Mouse (Mus musculus) right cerebral cortex, adult 18-20 months (tissue): ENCODE data around the gene Focad.
"Not testable (repeated sequence)": the region's sequence is repeated elsewhere in the genome, so short reads cannot be mapped to it uniquely, and the experiment has no call there.

Source experiments
- DNase-seq: peaks from one replicate; pipeline ENCODE4 v3.0.0; 2022; ENCODE audit warnings: mixed read lengths

Focad gene

DNA sequence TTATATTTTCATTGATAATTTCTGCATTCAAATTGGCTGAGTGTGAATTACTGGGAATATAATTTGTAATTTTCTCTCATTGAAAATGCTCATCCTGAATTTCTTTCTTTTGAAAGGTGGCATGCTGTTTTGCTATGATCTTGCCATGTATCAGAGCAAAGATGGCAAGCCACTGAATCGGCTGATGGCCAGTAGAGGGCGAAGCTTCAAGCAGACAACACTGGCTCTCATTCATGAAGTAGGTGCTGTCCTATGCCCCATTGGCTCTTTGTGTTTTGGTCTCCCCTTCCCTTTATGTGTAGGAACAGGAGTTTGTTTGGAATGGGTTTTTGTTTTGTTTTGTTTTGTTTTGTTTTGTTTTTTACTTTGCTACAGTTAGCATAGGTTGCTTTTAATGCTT, 215.2 kb downstream of the Focad start:
- DNase-seq, result no peak

DNA sequence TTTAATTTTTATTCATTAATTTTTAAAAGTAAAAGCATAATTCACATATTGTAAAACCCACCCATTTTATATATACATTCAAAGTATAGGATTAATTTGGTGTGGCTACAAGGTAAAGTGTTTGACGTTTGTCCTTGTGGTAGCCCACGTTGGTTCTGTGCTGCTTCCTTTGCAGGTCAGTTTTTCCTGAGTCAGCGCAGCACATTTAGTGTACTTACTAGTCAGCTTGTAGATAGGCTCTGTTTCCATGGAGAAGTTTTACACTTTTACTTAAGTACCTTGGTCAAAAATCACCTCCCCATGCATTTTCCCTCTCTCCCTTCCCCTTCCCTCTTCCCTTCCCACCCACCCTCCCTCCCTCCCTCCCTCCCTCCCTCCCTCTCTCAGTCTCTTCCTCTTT, 220.5 kb downstream of the Focad start:
- no peak for DNase-seq

DNA sequence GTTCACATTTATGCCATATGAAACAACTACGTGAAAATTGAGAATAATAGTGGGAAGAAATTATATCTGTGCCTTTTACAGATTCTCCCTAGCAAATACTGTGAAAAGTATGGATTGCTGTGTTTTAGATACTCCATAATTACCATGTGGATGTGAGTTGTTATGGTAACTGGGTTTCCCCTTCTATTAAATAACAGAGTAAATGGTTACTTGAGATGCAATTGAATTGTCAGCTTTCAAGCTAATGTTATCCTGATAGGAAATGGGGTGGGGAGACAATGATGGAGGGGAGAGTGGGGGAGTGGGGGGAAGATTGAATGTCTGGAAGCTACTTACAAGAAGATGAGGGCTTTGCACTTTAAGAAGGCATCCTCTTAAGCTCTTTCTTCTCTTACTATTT, 225.6 kb downstream of the Focad start:
- DNase-seq, result no peak

DNA sequence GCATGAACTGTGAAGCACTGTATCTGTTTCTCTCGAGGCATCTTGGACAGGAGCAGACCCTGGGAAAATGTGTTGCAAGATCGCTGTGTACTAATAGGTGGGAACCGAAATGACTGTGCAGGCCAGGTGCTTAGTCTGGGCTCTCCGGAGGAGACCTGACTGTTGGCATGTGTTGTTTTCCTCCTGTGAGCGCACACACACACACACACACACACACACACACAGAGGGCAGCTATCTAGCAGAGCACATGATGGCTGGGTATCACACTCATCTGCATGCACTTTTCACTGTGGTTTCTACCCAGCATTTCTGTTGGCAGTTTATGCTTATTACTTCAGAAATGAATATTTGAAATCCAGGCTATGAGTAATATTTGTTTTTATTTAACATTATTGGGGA, 231.0 kb downstream of the Focad start:
- DNase-seq, result no peak

DNA sequence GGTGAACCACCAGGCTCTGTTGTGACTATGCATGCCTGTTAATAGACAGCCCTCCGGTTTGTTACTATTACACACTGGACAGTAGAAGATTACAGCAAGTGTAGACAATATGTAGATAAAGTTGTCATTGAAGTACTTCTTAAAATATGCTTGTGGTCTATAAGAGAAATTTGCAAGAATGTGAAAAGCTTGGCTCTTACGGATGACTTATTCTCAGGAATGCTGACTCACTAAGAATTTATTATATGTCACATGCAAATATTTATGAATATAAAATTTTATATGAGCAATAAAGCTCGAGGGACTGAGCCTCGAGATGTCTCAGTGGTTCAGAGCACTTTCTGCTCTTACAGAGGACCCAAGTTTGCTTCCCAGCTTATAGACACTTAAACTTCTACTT, 240.1 kb downstream of the Focad start:
- no peak for DNase-seq

DNA sequence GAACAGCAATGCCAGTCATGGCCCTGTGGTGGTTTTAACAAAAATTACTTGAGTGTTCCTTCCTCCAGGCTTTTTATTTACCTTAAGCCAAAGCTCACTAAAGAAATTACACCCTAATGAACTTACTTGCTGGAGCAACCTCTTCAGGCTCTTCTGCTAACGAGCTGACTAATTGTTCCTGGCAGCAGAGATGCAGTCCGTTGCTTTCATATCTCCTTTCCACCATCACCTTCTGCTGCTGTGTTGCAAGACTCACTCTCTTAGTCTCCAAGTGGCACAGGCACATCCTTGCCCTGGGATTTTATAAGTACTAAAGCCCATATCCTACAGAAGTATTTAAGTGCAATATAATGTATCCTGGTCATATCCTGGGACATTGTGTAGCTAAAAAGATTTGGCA, 242.3 kb downstream of the Focad start:
- no peak for DNase-seq

DNA sequence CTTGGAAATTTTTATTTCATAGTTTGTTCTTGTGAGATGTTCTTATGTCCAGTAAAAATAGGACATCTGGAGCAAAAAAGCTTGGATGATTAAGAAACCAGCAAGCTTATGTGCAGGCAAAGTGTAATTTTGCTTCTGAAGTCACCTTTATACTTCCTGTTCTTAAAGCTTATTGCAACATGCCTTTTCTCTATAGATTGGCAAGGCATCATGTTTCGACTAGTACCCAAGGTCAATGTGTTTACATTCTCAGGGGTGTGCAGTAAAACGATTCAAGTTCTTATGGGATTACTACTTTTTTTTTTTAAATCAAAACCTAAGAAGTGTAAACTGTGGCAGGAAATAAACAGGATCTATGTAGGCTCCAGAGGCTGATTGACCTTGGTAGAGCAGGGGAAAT, 242.9 kb downstream of the Focad start:
- no peak for DNase-seq

DNA sequence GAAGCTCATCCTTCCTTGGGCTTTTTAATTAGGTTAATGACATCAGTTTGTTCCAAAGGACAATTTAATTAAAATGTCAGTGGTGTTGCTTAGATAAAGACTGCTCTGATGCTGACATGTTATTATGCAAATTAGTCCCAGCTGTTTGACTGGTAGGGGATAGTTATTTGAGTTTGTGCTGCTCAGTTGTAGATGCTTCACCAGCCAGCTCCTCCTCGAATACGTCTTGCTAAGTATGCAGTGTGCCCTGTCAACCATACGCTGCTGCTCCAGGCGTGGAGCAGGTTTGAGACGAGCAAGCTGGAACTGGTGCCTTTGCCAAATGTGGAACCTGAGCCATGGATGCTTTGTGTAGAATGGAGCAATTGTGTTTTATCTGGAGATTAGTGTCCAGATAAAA, 243.7 kb downstream of the Focad start:
- no peak for DNase-seq

DNA sequence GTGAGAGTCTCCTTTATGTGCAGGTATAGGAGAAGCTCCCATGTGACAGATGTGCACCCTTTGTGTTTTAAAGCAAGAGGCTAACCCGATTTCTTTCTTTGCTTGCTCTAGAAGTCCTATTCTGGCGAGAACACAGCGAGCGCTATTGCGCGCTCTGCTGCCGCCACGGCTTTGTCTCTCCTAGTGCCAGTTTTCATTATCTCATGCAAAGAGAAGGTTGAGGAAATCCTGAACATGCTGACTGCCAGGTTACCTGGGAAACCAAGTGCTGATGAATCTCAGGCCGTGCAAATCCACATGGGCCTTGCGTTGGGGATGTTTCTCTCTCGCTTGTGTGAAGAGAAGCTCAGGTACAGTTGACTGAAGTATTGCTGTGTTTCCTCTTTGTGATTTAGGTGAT, 250.0 kb downstream of the Focad start:
- DNase-seq, result peak; percentile 33

DNA sequence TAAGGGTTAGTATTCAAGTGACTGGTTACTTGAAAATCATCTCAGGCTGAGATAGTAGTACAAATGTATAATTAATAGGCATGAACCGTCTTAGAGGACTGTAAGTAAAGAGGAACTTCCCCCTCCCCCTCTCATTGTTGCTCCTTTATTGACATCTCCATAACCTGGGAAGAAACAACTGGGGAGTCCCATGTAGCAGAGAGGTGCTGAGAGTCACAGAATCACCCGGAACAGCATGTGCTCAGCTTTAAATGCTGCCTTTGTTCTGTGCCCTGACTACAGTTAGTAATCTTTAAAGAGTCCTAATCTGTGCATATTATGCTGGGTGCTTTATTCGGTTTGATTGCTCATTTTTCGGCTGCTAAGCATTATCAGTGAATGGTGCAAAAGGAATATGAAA, 250.6 kb downstream of the Focad start:
- no peak for DNase-seq

DNA sequence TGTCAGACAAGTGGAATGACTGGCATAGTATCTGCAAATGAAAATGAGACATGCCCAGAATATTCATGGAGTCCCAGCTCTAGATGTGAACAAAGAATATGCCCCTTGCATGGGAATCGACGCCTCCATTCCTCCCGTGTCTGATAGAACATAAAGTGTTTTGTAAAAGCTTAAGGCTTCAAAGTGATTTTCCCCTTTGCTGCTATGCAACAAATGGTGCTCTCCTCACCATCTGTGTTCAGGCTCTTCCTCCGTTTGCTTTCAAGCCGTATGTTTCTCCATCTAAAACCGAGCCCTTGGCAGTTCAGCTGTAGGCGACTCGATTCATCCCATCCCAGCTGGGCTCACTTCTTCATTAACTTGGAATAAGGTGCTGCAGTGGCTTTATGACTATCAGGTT, 251.5 kb downstream of the Focad start:
- DNase-seq, result peak; percentile 32

DNA sequence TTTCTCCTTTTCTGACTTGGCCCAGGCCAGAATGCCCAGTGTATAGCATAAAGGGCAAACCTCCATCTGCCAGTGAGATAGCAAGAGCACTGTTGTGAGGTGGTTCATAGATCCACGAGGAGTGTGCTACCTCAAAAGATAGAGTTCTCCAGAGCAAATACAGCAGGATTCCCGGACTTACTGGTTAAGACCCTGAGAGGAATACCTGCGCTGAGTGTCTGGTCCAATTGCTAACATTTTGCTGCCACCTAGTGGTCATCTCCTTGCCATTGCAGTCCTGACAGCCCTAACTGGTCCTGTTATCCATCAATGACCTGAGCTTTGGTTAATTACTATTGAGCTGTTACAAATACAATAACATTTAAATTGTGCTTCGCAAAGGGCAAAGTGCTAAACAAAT, 256.5 kb downstream of the Focad start:
- peak; percentile 66 for DNase-seq

DNA sequence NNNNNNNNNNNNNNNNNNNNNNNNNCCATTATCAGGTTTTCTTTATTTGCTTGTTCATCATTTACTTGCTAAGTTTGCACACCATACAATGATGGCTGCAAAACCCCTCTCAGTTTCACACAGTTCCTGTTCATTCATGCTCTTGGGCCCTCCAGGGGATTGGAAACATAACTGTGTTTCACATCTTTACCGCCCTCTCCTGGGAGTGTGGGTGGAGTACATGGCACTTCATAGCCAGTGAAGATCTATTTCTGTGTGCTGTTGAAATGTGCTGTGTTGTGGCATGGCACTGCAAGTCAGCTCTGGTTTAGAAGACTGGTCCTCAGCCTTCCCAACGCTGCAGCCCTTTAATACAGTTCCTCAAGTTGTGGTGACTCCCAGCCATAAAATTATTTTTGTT, 262.2 kb downstream of the Focad start:
- DNase-seq, result peak; percentile 41

DNA sequence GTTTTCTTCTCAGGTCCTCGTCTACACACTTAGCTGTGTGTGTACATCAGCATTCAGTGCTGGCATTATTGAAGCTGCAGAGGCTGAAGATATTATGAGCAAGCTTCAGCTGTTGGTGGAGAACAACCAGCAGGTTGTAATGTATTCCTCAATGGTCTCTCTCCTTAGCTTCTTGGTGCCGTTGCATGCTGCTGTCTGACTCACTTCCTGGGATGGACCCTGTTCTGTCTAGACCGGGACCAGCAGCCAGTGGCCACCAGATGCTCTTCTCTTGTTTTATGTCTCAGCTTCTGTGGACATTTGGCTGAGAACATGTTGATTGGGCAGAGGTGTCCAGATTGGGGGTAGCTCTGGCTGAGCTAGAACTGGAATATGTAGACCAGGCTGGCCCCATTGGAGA, 263.0 kb downstream of the Focad start:
- DNase-seq, result peak; percentile 21

DNA sequence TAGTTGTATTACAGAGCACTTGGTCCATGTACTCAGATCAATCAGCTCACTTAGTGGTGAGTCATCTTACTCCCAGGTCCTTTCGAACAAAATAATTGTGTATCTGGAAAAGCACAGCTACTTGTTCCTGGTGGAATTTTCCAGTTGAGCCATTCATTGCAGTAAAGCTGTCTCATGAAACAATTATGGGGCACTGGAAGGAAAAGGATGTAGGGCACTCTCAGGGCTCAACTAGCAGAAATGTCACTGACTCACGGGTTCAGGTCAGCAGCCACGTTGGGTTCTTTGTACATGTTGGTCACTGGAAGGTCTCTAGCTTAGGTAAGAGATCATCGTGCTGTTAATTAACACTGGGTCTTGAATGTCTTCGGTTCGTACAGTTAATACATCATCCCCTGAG, 275.5 kb downstream of the Focad start:
- DNase-seq, result no peak

DNA sequence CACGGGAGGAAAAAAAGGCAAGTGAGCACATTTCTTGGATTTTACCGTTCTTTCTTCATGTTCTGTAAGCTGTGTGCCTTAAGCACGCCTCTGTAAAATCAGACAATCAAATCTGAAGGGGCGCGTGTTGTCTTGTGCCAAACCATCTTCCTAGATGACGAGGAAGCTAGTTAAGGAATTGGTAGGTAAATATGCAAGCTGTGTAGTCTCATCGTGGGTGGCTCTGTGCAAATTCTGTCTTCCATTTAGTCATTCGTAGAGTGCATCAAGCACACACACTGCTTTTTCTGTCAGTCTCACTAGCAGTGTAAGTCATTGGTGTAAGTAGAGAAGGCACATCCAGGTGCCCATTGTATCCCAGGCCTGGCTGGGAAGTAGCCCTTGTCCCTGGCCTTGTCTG, 276.4 kb downstream of the Focad start:
- DNase-seq, result peak; percentile 22

DNA sequence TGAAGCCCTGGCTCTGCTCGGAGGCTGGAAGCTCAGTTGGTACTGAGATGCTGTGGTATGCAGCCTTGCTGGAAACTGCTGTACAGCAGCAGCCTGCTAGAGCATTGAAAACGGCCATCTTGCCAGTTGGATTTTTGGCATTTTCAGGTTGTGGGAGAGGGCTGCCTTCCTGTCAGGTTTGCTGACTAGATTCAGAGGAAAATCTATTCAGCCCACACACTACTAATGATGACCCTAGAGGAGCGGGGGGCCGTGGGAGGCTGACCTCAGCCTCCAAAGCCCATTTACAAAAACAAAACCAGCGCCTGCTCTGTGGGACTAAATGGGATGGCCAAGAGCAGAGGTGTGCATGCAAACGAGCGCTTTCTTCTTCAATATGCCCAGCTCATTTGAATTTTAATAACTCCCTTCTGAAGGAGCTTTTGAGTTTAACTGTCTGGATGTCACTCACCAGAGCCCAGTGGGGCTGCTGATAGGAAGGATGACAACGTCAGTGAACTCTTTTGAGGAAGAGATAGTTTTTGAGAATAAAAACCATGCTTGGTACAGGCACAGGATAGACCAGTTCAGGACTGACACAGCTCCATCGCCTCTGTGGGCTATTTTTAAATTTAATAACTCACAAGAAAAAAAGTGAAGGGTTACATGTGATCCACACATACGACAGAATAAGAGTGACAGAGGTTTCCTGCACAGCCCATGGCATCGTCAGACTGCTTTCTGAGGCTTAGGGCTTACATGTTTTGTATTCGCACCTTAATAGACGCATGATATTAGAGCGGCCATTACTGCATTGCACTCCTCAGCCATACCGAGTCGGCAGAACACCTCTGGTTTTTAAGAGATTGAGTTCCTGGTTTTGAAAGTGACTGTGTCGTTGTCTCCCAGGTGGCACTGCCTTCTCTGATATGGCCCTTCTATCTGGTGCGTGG, 278.1 kb downstream of the Focad start:
- DNase-seq, result no peak

DNA sequence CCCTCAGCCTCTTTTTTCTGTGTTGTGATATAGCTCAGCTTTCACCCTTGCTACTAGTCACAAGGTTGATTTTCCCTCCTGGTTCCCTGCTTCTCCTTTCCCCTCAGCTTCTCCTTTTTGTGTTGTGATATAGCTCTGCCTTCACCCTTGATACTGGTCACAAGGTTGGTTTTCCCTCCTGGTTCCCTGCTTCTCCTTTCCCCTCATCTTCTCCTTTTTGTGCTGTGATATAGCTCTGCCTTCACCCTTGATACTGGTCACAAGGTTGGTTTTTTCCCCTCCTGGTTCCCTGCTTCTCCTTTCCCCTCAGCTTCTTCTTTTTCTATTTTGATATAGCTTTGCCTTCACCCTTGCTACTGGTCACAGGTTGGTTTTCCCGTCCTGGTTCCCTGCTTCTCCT, 295.6 kb downstream of the Focad start:
- DNase-seq, result no peak

DNA sequence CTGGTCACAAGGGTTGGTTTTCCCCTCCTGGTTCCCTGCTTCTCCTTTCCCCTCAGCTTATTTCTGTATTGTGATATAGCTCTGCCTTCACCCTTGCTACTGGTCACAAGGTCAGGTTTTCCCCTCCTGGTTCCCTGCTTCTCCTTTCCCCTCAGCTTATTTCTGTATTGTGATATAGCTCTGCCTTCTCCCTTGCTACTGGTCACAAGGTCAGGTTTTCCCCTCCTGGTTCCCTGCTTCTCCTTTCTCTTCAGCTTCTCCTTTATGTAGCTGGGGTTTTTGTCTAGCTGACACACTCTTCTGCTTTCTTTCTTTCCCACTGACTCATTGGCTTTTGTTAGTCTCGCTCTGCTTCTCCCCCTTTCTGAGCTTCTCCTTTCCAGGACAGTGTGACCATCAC, 296.2 kb downstream of the Focad start:
- not testable (repeated sequence) for DNase-seq

DNA sequence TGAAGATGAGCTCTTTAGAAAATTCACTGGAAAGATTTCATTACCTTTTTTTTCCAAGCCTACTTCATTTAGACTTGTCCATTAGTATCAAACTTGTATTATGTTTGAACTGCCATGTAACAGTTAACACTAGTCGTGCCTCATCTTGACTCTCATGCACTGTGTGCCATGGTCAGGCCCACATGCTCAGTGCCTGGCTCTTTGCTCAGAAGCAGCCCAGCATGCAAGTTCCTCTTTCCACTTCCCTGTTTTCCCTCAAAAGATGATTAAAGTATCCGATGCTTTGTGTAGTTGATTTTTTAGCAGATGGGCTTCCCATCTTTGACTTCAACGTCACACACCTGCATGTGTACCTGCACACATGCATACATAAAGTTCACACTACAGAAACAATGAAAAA, 301.3 kb downstream of the Focad start:
- no peak for DNase-seq

DNA sequence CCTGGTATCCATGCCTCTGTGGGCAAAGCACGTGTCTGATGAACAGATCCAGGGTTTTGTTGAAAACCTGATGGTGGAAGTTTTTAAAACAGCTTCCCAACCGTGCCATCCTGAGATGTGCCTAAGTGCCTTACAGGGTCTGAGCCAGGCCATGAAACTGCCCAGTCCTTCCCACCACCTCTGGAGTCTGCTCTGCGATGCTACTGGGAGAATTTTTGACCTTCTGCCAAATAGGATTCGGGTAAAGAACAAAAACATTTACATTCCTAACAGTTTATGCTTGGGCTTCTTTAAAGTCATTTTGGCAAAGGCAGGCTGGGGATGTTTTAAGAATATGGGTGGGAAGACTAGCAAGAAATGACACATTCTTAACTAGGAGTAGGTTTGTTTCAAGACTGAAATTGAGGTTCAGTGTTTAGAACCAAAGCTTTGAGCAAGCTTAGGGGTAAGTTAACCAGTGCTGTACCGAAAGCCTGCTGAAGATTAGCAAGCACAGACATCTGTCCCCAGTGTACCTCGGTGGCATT, 302.6 kb downstream of the Focad start:
- no peak for DNase-seq

DNA sequence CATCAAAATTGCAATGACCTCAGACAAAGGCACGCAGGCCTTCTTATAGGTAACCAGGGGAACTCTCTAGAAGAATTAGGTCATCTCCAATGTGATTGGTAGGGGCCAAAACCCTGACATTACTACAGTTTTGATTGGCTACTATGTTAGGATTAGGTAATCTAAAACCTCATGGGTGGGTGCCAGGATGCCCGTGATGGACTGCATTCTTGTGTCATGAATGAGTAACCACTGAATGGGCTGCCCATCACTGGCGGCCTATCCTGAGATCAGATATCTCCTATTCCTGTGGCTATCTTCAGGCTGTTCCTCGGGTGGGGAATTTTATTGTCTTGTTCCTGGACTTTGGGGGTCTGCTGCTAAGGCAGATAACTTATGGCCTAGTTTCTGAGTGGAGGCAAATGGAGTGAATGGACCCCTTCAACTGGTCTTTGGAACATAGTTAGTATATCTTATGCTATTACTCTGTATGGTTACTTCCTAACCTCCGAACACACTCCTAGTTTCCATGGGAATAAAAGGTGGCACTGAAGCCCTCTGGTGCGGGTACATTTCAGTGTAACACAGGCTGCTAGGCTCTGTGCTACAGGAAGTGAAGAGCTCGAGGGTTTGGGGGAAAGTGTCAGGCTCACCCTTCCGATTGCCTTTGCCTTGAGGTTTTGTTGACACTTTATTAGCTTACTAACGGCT, 306.0 kb downstream of the Focad start:
- no peak for DNase-seq

DNA sequence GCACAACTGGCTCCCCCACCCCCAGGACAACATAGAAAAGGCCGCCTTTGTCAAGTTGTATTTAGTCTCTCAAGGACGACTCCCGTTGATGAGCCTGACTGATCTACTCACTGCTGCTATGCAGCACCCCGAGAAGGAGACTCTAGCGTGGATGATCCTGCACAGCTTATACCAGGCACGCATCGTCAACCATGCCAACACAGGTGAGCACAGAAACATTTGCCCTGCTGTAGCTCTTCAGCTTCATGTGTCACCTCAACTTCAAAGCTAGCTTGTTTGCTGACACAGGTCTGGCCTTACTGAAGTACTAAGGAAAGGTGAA, 306.5 kb downstream of the Focad start:
- DNase-seq, result no peak

DNA sequence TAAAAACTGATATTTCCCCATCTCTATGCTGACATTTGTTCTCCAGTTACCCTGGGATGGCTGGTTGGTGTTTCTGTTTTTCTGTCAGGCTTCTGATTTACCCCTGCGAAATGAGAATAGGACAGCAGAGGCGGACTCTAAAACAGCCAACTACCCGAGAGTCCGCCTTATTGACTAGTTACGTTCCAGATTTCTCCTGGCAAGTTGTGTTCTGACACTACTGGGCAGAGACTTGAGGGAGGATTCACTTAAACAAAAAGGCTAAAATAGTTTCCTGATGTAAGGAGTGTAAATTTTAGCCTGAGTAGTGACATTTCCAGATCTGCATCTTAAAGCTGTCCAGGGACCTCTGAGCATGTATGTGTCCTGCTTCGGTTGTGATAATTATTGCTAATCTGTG, 308.5 kb downstream of the Focad start:
- no peak for DNase-seq
